Mouse (Mus musculus): ENCODE results near the gene Emc7.

Gene Emc7

DNA sequence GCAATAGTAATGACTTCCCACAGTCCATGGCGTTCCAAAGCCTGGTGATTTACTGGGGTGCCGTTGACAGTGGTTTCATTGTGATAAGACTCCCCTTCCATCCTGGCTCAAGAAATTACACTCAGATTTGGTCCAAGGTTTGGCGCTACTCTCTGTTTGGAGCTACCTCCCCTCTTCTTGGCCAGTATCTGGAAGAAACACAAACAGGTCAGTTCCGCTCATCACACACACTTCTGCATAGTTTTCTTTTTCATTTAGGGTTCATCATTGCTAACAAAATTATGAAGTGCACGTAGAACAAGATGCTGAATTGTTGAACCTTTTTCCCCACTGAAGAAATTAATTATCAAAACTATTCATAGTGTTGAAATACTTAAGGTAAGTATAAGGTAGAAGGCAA lies 25.9 kb downstream of the Emc7 start, which contains the start of gene Chrm5:
Gene Chrm5, minus strand, starts transcription at position 101 of the 400 bp plus-strand sequence.
- no peak for DNase-seq

DNA sequence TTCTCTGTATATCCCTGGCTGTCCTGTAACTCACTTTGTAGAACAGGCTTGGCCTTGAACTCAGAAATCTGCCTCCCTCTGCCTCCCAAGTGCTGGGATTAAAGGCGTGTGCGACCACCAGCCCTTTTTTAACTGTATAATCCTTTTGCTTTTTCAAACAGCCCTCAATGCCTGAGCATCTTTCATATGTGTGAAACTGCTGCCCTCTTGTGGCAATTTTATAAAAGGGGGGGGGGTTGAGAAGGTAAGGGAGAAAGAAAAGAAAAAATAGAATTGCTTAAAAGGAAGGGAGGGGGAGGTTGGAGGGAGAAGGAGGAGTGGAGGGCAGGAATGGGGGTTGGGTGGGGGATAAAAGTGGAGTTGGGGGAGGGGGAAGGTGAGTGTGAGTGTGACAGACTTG lies 26.8 kb downstream of the Emc7 start:
- DNase-seq: no peak

DNA sequence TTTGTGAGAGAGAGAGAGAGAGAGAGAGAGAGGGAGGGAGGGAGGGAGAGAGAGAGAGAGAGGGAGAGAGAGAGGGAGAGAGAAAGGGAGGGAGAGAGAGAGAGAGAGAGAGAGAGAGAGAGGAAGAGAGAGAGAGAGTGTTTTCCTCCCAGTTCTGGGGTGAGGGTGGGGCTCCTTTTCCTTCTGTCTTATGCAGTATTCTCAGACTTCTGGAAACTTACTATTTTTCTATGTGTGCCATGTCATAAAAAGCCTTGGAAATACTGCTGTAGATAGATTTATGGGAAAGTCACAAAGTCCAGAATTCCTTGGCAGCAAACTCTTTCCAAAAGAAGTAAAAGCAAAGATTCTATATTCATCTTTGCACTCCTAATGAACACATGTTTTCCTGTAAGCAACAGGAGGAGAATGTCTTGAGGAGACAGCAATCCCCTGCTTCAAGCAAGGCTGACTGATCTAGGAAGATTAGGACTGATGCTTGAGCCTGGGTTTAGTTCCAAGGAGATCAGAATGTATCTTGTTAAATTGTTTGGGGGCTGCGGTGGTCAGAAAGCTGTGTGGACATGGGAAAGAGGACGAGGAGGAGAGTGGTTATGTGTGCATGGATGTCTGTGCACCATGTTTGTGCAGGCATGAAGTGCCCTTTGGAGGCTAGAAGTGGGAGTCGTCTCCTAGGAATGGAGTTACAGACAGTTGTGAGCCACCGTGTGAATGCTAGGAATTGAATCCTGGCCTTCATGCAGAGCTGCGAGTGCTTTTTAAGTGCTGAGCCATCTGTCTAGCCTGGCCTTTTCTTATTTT lies 27.9 kb downstream of the Emc7 start:
- DNase-seq: peak; percentile 26

DNA sequence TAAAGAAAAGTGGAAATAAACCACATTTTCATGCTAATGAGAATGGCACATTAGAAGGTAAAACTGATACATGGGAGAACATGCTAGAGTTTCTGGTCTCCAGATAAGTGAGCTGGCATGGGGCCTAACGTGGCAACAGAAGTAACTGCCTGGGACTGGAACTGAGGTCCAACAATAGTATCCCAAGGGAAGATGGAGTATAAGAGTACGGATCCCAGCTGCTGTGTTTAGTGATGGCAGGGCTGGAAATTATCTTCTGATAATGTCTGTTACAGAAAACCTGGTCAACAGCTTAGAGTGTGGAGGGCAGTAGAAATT lies 28.5 kb downstream of the Emc7 start:
- no peak for DNase-seq

DNA sequence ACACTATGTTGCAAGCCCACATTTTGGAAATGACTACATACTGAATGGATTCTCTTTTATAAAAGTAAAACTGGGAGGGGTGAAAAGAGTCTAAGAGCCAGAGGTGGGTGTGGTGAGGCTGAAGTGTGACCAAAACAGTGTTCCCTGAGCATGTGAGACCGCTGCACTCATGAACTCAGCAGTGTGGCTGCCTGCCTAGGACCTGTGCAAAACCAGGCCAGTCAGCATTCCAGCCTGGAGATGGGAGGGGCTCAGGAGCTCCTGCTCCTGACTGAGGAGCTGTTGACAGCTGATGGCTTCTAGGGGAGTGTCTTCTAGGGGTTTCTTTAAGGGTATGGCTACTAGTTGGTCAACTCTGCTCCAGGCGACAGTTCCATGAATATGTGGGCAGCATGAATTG lies 30.1 kb downstream of the Emc7 start:
- DNase-seq: no peak

DNA sequence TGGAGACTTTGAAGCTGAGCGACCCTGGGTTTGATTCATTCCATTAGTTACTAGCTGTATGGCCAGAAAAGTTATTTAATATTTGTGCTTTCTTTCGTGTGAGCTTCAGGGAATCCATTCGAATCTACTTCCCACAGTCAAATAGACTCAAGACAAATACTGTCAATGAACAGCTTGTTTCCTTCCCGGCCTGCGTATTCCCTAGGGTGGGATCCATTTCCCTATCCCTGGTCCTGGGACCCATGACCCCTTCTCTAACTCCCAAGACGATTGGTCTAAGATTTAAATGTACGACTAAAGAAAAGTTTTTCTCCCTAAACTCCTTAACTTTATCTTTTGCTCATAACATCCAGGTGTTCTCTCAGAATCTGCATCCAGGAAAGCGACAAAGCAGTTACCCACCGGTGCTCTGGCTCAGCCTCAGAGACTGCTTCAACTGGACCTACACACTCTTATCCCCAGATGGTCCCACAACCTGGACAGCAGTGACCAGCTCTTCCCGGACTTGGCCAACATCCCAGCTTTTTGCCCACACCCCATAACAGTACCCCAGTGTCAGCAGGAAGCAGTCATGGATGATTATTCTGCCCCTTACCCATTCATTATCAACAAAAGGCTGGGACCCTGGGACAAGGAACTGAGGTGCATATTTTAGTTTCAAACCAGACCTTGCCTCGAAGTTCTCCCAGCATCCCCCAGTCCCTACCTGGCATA lies 35.8 kb downstream of the Emc7 start:
- DNase-seq: no peak

DNA sequence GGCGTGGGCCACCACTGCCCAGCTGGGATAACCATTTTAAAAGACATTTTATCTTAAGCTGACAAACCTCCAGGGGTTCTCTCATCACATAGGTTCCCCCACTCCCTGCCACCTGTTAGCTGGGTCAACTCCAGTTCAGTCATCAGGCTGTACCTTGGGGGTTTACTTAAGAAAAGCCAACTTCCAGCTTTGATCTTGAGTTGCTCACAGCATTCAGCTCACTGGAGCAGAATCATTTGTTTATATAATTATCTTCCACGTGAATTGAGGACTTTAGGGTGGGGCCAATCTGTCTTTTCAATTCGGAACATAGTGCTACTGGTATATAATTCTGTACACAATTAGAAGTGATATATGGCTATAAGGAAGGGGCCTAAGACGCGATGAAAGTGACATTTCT lies 36.8 kb downstream of the Emc7 start:
- no peak for DNase-seq

DNA sequence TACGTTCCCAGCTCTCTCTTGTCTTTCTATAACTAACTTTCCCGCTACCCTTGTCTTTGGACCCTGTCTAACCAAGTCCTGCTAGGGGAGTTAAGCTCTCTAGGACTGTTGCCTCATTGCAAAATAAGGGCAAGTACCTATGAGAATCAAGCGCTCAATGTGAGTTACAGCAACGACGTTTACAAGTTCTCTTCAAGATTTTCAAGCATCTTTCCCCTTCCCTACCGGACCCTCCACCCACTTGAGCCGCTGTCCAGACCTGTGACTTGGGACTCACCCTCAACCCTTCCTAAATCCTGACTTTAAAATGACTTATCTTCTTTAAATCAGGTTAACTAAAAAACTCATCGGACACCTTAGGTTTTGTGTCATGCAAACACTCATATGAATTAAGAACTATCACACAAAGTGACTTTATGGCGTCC lies 37.6 kb downstream of the Emc7 start:
- DNase-seq: no peak

DNA sequence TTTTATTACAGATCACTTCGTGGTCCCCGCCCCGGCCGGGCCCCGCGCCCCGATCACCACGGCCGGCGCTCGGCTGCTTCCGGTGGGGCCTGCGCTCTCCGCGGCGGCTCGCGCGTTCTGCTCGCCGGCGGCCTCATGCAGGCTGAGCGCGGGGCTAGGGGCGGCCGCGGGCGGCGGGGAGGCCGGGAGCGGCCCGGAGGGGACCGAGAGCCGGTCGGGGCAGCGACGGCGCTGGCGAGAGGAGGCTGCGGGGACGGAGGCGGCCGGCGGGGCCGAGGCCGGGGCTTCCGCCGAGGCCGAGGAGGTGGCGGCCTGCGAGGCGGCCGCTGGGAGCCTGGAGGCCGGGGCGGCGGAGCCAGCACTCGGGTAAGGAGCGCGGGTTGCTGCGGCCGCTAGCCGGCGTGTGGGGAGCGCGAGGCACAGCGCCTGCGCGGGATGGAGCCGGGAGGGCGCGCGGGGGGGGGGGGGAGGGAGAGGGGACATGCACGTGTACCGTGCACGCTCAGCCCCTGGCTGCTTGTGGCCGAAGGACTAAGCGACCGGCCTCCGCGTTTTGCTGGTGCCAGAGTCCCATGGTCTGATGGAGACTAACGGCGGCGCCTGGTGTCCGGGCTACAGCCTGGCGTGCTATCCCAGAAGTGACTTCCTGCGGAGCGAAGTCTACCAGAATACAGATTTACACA lies 38.2 kb downstream of the Emc7 start, which contains the start of gene Aven:
Gene Aven, plus strand, starts transcription at position 109 of the 683 bp plus-strand sequence.
- peak; percentile 87 for DNase-seq

DNA sequence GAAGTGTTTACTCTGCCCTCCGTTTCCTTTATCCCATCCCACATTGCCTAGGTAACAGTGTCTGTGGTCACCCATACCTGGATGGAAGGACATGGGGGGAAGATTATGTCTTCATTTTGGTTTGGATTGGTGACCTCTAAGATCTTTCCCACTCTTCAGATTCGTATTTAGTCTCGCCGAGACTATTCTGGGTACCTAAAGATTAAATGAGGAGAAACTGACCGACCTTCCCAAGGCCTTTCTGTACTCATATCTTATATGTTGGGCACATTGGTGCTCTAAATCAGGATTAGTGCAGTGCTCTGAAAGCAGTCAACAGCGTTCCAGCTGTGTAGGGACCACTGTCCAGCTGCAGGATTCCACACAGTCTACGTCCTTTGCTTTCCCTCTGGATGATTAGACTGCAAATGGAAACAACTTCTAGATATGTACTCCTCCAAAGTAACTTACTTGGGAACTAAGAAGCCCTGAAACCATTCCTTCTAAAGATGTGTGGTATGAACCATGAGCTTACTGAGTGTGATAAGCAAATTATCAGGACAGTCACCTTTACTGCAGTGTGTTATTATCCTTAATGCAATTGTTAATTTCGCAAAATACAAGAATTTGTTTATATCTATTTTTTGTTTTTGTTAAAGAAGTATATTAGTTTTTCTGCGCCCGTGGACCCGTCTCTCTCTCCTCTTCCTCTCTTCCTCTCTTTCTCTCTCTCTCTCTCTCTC lies 38.9 kb downstream of the Emc7 start:
- DNase-seq: no peak

DNA sequence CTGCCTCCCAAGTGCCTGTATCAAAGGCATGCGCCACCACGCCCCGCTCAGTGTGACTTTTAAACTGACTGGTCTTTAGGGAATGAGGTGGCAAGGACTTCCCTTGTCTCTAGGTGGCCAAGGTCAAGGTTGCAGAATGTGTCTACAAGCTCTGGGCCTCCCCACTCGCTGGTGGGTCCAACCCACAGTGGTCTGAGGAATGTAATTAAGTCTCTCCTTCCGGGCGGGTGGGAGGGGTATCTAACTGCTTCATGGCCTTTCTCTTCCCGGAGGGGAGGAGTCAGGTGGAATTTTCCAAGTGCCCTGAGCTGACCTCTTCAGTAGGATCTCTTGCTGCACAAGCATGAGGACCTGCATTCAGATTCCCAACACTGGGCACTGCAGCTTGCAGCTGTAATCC lies 43.1 kb downstream of the Emc7 start:
- DNase-seq: no peak

DNA sequence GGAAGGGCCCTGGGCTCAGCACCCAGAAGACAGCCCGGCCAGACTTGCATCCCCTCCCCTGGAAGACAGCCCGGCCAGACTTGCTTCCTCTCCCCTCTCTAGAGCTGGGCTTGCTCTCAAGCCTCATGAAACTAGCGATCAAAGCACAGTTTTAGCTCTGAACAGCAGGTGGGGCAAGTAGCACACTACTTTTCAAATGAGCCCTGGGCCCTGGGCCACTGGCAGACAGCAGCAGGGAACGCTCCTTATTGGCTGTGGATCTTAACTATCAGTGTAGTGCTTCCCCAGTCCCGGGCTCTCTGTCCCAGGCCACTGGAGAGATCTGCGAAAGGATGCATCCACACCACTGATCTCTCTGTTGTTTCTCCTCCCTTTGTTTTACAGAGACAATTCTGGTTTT lies 46.4 kb downstream of the Emc7 start:
- peak; percentile 61 for DNase-seq

DNA sequence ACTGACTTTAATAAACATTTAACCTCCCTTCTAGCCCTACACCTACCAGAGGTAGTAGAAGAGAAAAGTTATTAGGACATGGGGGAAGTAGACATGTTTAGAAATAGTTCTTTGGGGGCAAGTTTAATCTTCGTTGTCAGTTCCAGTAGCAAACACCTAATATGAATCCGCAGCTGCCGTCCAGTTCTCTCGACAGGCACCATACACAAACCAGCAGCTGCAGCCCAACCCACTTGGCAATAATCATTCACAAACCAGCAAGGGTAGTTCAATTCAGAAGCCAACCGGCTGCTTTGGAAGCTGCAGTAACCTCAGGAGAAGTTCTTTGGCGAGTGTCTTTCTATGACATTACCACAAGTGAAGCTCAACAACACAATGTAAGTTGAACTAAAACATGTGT lies 49.2 kb downstream of the Emc7 start:
- no peak for DNase-seq

DNA sequence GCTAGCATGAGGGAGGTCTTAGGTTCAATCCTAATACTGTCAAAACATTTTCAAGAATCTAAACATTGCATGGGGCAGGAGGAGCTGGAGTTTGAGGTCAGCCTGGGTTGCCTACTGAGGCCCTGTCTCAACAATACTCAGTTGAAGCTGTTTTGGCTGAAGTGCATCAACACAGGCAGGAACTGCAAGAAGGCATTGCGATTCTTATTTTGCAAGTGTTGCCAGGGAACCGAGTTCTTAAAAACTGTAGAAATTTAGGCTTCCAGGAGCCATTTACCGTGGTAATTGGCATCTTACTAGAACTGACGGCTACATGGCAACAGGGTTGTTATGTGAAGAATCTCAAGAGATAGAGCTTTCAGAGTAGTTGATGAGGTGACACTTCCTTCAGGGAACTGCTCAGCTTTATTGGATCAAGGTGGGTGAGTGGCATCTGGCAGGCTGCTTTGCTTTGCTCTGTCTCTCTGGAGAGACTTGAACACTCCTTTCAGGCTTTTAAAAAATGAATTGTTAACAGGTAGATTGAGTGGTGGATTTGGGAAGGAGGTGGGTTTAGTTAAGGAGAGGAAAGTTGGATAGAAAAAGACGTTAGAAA lies 52.1 kb downstream of the Emc7 start:
- no peak for DNase-seq

DNA sequence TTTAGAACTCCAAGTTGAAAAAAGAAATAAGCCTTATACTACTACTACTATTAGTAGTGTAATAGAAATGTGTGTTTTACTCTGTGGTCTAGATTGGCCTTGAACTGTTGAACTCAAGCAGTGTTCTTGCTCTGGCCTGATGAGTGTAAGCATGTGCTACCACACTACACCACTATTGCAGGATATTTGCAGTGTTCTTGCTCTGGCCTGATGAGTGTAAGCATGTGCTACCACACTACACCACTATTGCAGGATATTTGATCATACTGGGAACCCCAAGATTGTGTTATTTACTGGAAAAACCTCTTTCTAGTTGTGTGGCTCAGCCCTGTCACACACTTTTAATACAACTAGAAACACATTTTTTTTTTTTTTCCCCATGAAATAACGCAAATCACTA lies 52.6 kb downstream of the Emc7 start:
- DNase-seq: no peak

DNA sequence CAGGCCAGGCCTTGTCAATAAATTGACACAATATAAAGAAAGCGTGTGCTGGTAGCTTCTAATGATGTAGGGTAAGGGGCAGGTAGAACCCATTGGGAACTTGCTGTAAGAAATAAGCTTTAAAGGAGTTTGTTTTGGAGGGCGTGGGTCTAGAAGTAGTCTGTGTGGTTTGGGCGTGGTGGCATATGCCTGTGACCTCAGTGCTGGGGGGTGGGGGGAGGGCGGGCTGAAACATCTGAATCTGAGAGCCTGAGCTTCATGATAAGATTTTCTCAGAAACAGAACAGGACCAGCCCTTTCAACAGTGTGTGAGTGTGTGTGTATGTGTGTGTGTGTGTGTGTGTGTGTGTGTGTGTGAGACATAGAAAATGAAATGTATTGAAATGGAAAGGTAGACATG lies 55.3 kb downstream of the Emc7 start:
- no peak for DNase-seq

DNA sequence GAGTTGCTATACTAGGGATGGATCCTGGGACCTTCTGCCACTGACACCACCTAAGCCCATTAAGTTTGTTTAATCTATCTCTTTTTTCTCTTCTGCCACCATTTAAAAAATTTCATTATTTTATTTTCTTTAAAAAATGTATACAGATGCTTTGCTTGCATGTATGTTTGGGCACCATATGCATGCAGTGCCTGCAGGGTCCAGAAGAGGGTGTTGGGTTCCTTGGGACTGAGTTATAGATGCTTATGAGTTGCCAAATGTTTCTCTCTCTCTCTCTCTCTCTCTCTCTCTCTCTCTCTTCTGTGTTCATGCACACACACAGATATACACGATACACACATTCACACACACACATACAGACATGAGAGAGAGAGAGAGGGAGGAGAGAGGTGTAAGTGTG lies 58.2 kb downstream of the Emc7 start:
- DNase-seq: no peak

DNA sequence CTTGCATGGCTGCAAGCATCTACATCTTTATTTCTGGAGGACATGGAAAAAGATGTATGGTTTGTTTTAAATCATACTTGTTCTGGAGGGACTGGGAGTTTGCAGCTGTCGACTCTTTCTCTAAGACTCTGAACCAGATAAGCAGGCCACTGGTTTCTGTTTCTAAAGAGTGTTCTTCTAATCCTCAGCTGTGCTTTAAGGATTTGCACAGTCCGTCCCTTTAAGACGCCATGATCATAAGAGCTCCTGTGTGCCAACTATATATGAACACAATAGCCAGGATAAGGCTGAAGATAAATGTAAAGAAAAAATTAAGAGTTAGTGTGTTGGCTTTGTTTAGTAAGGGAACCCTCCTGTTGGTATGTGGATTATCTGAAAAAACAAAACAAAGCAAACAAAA lies 61.9 kb downstream of the Emc7 start:
- DNase-seq: no peak

DNA sequence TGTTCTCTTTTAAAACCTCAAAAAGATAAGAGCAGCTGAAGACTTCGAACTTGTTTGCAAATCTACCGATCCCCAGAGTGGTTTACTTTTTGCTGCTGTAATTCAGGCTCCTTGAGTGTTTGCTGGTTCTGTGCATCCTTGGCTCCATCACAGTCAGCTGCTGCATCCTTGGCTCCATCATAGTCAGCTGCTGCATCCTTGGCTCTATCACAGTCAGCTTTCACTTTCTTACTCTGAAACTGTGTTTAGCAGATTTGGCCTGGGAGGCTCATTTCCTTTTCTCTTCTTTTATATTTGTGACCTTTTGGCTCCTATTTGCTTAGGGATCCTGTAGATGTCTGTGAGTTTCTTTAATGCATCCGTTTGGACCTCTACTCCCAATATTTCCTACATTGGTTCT lies 62.4 kb downstream of the Emc7 start:
- DNase-seq: no peak

DNA sequence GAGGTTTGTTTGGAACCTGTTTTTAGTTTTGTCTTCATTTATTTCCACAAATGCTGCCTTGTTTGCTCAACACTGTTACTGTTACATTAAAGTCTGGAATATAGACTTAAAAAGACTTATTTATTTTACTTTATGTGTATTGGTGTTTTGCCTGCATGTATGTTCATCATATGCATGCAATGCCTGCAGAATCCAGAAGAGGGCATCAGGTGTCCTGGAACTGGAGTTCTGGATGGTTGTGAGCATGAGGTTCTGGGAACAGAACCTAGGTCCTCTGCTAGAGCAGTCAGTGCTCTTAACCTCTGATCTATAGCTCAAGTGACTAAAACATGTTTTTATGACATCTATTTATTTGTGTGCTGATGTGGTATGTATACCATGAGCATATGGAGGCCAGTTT lies 63.7 kb downstream of the Emc7 start:
- no peak for DNase-seq

DNA sequence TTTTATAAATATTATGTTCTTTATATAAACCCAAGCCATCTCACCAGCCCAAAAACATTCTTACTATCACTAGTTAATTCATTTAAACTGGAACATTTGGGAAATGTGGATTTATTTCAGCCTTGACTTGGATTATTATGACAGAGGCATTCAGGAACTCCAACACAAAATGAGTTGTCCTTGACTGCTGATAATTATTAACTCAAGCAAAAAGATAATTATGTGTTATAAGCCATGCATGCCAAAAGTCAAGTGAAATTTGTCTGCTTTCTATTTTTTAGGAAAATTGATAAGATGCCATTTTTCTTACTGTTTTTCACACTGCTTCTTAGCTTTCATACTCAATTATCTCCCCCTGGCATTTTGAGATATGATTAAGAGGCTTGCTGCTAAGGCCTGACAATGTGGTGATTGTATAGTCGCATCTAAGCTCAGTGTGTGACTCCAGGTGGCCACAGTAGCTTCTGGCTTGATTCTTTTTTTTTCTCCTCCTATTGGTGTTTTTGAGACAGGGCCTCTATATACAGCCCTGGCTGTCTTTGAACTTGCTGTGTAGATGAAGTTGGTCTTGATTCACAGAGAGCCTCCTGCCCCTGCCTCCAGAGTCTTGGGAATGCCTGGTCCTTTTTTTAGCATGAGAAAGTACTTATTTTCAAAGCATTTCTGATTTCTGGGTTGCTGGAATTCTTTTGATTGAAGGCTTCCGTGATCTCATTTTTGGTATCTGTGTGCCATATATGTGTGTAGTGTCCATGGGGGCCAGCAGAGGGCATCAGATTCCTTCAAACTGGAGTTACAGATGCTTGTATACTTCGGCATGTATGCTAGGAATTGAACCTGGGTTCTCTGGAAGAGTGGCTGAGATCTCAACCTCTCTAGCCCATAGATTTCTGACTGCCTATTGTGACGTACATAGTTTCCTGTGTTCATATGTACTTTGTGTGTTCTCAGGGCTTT lies 66.0 kb downstream of the Emc7 start:
- DNase-seq: no peak
